Comparison of ENCODE assay signal across 15 mouse cellular contexts in genomic region chr4:131316041-131316440, GRCm38 (mm10).
"Had no signal": no experiment of that assay in that cellular context is flagged by ENCODE, and none has a peak within 500 bp of the region (broad histone marks: within the 10 kb centered on the region; RNA-seq: fewer than 3 reads in every experiment).

No protein-coding gene starts in this region.

- DNase-seq: retina, postnatal 1 day; right cerebral cortex, adult 18-20 months; right cerebral cortex, postnatal 14 days; right cerebral cortex, postnatal 25 days; right cerebral cortex, postnatal 4 days; spleen, adult 18-20 months; thymus, adult 18-20 months; thymus, adult 2 months; thymus, postnatal 14 days; thymus, postnatal 25 days; thymus, postnatal 36 days; thymus, postnatal 4 days had no signal

- H3K36me3 ChIP-seq: neural tube, embryonic 15.5 days; stomach, embryonic 15.5 days had no signal

- H3K4me1 ChIP-seq: neural tube, embryonic 15.5 days; stomach, embryonic 15.5 days had no signal

- H3K4me3 ChIP-seq: neural tube, embryonic 15.5 days; stomach, embryonic 15.5 days had no signal

- H3K9me3 ChIP-seq: neural tube, embryonic 15.5 days; stomach, embryonic 15.5 days had no signal

- H3K27me3 ChIP-seq: neural tube, embryonic 15.5 days; stomach, embryonic 15.5 days had no signal

- H3K27ac ChIP-seq: neural tube, embryonic 15.5 days; stomach, embryonic 15.5 days; stomach, postnatal 0 days had no signal
